In genomic region chr8:46403877-46404560, GRCm38 (mm10) we compare ENCODE assay signal across 18 mouse cellular contexts.
DNase-seq lines count a peak whose midpoint lies in the region; ATAC-seq and TF ChIP-seq lines count a peak whose summit lies in the region.
"Had no signal": no experiment of that assay in that cellular context is flagged by ENCODE, and none has a peak within 500 bp of the region (broad histone marks: within the 10 kb centered on the region; RNA-seq: fewer than 3 reads in every experiment).

No protein-coding gene starts in this region.

- no peak overlapping the region for H3K4me2 ChIP-seq in liver, embryonic 13.5 days
- H3K4me2 ChIP-seq: embryonic facial prominence, embryonic 13.5 days; hindbrain, embryonic 12.5 days had no signal

- H3K9ac ChIP-seq in liver, embryonic 13.5 days, result no peak overlapping the region
- H3K9ac ChIP-seq: embryonic facial prominence, embryonic 13.5 days; hindbrain, embryonic 12.5 days had no signal

- H3K36me3 ChIP-seq in liver, embryonic 13.5 days, result no peaks in the 10 kb centered on the region
- H3K36me3 ChIP-seq in small intestine, adult 2 months (ENCODE audit: control insufficient read depth, insufficient read depth, low read length), result no peaks in the 10 kb centered on the region
- H3K36me3 ChIP-seq: embryonic facial prominence, embryonic 13.5 days; G1E; hindbrain, embryonic 12.5 days had no signal

- peak; percentile 52 for DNase-seq in adrenal gland, adult 2 months
- DNase-seq in adrenal gland, postnatal 4 days (ENCODE audit: low spot score in 2 of 2), result no peak
- no peak for DNase-seq in liver, embryonic 13.5 days
- no peak for DNase-seq in liver
- DNase-seq in kidney, adult 9 months, result peak; percentile 89
- DNase-seq in lung, postnatal 10 days, result no peak
- DNase-seq: cerebellum, adult 8-10 months; layer of hippocampus, adult 9-11 months; right cerebral cortex, adult 18-20 months; thymus, postnatal 14 days had no signal

- no peak for TF ChIP-seq POLR2A in small intestine, adult 2 months (IDR thresholded peaks at IDR 0.05; ENCODE audit: low read depth, low read length)

- no peaks in the 10 kb centered on the region for H3K27me3 ChIP-seq in liver, embryonic 13.5 days
- H3K27me3 ChIP-seq in small intestine, adult 2 months (ENCODE audit: control insufficient read depth, insufficient read depth, low read length), result no peaks in the 10 kb centered on the region
- H3K27me3 ChIP-seq: embryonic facial prominence, embryonic 13.5 days; hindbrain, embryonic 12.5 days; megakaryocyte, embryonic 14.5 days had no signal

- peak; percentile 48; the same call in 1 of the 2 replicates for ATAC-seq in liver, embryonic 13.5 days (ENCODE audit: low read depth)
- no peak for ATAC-seq in megakaryocyte-erythroid progenitor cell, adult 5-6 weeks (replicated peaks; ENCODE audit: low FRiP score, low TSS enrichment, poor library complexity, severe bottlenecking)
- ATAC-seq: CD4-positive, CD25-positive, alpha-beta regulatory T cell, adult 4 months; lung, postnatal 0 days had no signal

- no peaks in the 10 kb centered on the region for H3K9me3 ChIP-seq in liver, embryonic 13.5 days (replicated peaks)
- H3K9me3 ChIP-seq: embryonic facial prominence, embryonic 13.5 days; G1E; hindbrain, embryonic 12.5 days; megakaryocyte, embryonic 14.5 days had no signal

- H3K4me1 ChIP-seq in liver, embryonic 13.5 days (replicated peaks), result no peaks in the 10 kb centered on the region; the same call in 1 of the 2 replicates
- H3K4me1 ChIP-seq in small intestine, adult 2 months (ENCODE audit: control insufficient read depth, insufficient read depth, insufficient read length, low read length), result peaks cover 11% of the 10 kb centered on the region; the same call in 1 of the 2 replicates
- H3K4me1 ChIP-seq: embryonic facial prominence, embryonic 13.5 days; hindbrain, embryonic 12.5 days; megakaryocyte, embryonic 14.5 days had no signal

- TF ChIP-seq CTCF in small intestine, adult 2 months (IDR thresholded peaks at IDR 0.05; ENCODE audit: extremely low read depth, insufficient read length, insufficient replicate concordance, low read depth, low read length), result no peak

- no peak overlapping the region for H3K4me3 ChIP-seq in liver, embryonic 13.5 days (replicated peaks)
- no peak overlapping the region for H3K4me3 ChIP-seq in small intestine, adult 2 months (ENCODE audit: low read depth, low read length)
- H3K4me3 ChIP-seq: embryonic facial prominence, embryonic 13.5 days; hindbrain, embryonic 12.5 days; megakaryocyte, embryonic 14.5 days had no signal

- WGBS in liver, embryonic 13.5 days (ENCODE audit: insufficient replicate concordance), result 53% methylated on average over 5 of the region's 5 CpGs
- WGBS in small intestine, adult 2 months, result 44% methylated on average over 5 of the region's 5 CpGs

- H3K27ac ChIP-seq in liver, embryonic 13.5 days, result no peak overlapping the region
- peak overlapping the region; percentile 79 for H3K27ac ChIP-seq in small intestine, adult 2 months (ENCODE audit: insufficient read depth, low read depth, low read length)
- H3K27ac ChIP-seq: embryonic facial prominence, embryonic 13.5 days; hindbrain, embryonic 12.5 days had no signal

Comparison
In these comparisons a context has a peak if more than half of its experiments do, and no peak if none do; other contexts are left out.
1. DNase-seq: peak in adrenal gland, adult 2 months (single experiment) and kidney, adult 9 months (single experiment); none in adrenal gland, postnatal 4 days (0 of 2), liver, embryonic 13.5 days (single experiment), liver (single experiment) and lung, postnatal 10 days (single experiment).